Mouse (Mus musculus) heart, postnatal 0 days (tissue): ENCODE measurements around the gene Ap1m1.

Source experiments
- CTCF ChIP-seq: IDR thresholded peaks from 2 replicates; pipeline ENCODE4 v1.5.1; 2016; ENCODE audit warnings: antibody characterized with exemption, control low read depth, low read depth
- EP300 ChIP-seq: IDR thresholded peaks from 2 replicates; pipeline ENCODE4 v1.6.1; 2016; ENCODE audit warnings: antibody characterized with exemption, low read depth

GRCm38 (mm10) chr8:72279151-72279550 is 39.3 kb downstream of the Ap1m1 start:
- TF ChIP-seq CTCF, result no peak
- no peak for TF ChIP-seq EP300
